Mouse (Mus musculus): Measurements from ENCODE around the gene Coq10a.
"Not testable (repeated sequence)": the region's sequence is repeated elsewhere in the genome, so short reads cannot be mapped to it uniquely, and the experiment has no call there.

Gene Coq10a

GRCm38 (mm10) chr10:128344568-128345275 lies 24.1 kb downstream of the Coq10a start:
- in situ Hi-C loops (cut with MboI, MseI): no loop called here

- in situ Hi-C loops (cut with MboI, MseI): no loop called here
These were observed 25.4 kb downstream of the Coq10a start for GRCm38 (mm10) chr10:128343436-128343835.

- in situ Hi-C loops (cut with MboI, MseI): no loop called here
These were observed 28.5 kb downstream of the Coq10a start for GRCm38 (mm10) chr10:128340257-128340656.

- in situ Hi-C loops (cut with MboI, MseI): no loop called here
These were observed 29.8 kb downstream of the Coq10a start for GRCm38 (mm10) chr10:128338948-128339347.

- in situ Hi-C loops (cut with MboI, MseI): no loop called here
These were observed 30.4 kb downstream of the Coq10a start for GRCm38 (mm10) chr10:128338415-128338814.

GRCm38 (mm10) chr10:128337306-128338181 lies 31.3 kb downstream of the Coq10a start, which contains the start of gene Cs:
Gene Cs (plus strand): TSS chr10:128337734.
- in situ Hi-C loops (cut with MboI, MseI): no loop called here

- in situ Hi-C loops (cut with MboI, MseI): no loop called here
These were observed 32.2 kb downstream of the Coq10a start for GRCm38 (mm10) chr10:128336597-128336996.

GRCm38 (mm10) chr10:128336195-128336594 lies 32.6 kb downstream of the Coq10a start:
- in situ Hi-C loops (cut with MboI, MseI): no loop called here

- in situ Hi-C loops (cut with MboI, MseI): no loop called here
These were observed 33.2 kb downstream of the Coq10a start for GRCm38 (mm10) chr10:128335582-128335981.

GRCm38 (mm10) chr10:128332358-128333249 lies 36.2 kb downstream of the Coq10a start:
- in situ Hi-C loops (cut with MboI, MseI): not testable (repeated sequence)

GRCm38 (mm10) chr10:128327610-128328009 lies 41.2 kb downstream of the Coq10a start:
- in situ Hi-C loops (cut with MboI, MseI): no loop called here

GRCm38 (mm10) chr10:128326825-128327224 lies 42.0 kb downstream of the Coq10a start:
- in situ Hi-C loops (cut with MboI, MseI): no loop called here

GRCm38 (mm10) chr10:128323516-128323915 lies 45.3 kb downstream of the Coq10a start:
- in situ Hi-C loops (cut with MboI, MseI): no loop called here

- in situ Hi-C loops (cut with MboI, MseI): no loop called here
These were observed 46.4 kb downstream of the Coq10a start, which contains the start of gene Cnpy2 for GRCm38 (mm10) chr10:128322141-128323108. Gene Cnpy2 (plus strand): TSS chr10:128322459.

- in situ Hi-C loops (cut with MboI, MseI): no loop called here
These were observed 47.2 kb downstream of the Coq10a start for GRCm38 (mm10) chr10:128321641-128322040.

- in situ Hi-C loops (cut with MboI, MseI): no loop called here
These were observed 53.2 kb downstream of the Coq10a start for GRCm38 (mm10) chr10:128315578-128315977.

All from regulatory T cell (primary cell).